Mouse (Mus musculus) activated CD4-positive, CD25-positive, alpha-beta regulatory T cell (primary cell): ENCODE results near the gene Ntrk3. TPM values are rescaled to one million over a fixed set of nuclear protein-coding genes. Genes with fewer than 3 reads are reported as not detected.

Source experiments
- polyA plus RNA-seq, 2 experiments: library from polyadenylated mRNA; unstranded; fragments of 100-300 nt; shearing (Covaris generic); gene quantifications; one replicate each; pipeline ENCODE4 v1.2.1; 2017

Ntrk3 gene
- polyA plus RNA-seq, result 10 to 100 TPM in 1 of 2 experiments, 1 to 10 TPM in 1; 4.7 to 17.6 TPM

GRCm38 (mm10) chr7:78737614-78738210, at the start of gene Ntrk3:
TSS of gene Ntrk3 (minus strand) at chr7:78738012.

GRCm38 (mm10) chr7:78782639-78783581, 45.1 kb upstream of the Ntrk3 start, which contains the start of the genes Mrps11 and Mrpl46:
TSS of gene Mrps11 (plus strand) at chr7:78783119.
TSS of gene Mrpl46 (minus strand) at chr7:78783531.

Other genes starting within 250 kb of the Ntrk3 start
- 10 to 100 TPM; 55.6 to 65.8 TPM for gene Mrps11, start 45.1 kb upstream of the Ntrk3 start, polyA plus RNA-seq
- gene Mrpl46, start 45.5 kb upstream of the Ntrk3 start, polyA plus RNA-seq, result 10 to 100 TPM; 50.9 to 60.1 TPM
- gene Det1, start 109.3 kb upstream of the Ntrk3 start, polyA plus RNA-seq, result 10 to 100 TPM; 19.5 to 24.9 TPM
- 10 to 100 TPM; 31.6 to 40.1 TPM for gene Aen, start 157.8 kb upstream of the Ntrk3 start, polyA plus RNA-seq
- 100 to 1,000 TPM; 127 to 158 TPM for gene Isg20, start 175.4 kb upstream of the Ntrk3 start, polyA plus RNA-seq